Mouse (Mus musculus) 3T3-L1 (cell line): ENCODE measurements at regions not wholly inside any gene's neighbourhood (a gene's known extent, or its start where the extent isn't known, plus 50 kb on each side); places are given as distances from the start of the nearest gene placed in this dataset.
A peak's percentile ranks its signal among the peaks of the same experiment; 100 is the strongest.

Experiments
- DNase-seq: peaks from one replicate; pipeline ENCODE4 v3.0.0-alpha.2; 2015; ENCODE audit warnings: low read depth, low spot score

DNA sequence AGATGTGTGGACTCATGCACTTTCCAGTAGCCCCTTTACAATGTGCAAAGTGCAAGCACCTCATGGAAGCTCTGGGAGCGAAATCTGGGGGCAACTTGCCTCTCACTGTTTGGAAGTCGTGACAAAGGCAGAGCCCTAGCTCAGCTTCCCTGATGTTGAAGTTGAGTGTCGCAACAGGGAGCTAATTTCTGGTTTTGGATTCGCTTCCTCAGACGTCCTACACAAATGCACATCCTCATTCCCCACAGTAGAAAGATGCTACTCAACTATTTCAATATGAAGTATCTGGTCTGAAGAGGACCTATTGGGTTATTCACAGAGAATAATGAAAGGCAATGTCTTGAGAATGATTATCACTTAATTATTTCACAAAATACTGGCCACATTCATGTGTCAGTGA lies 331.3 kb downstream of the Adgrl2 start:
- no peak for DNase-seq

- DNase-seq, result no peak
These were observed 332.0 kb downstream of the Adgrl2 start for GRCm38 (mm10) chr3:148658368-148658767.

GRCm38 (mm10) chr3:148656187-148656586 lies 334.2 kb downstream of the Adgrl2 start:
- DNase-seq, result no peak

GRCm38 (mm10) chr3:148650241-148650640 lies 340.1 kb downstream of the Adgrl2 start:
- no peak for DNase-seq

GRCm38 (mm10) chr3:148644924-148645323 lies 345.4 kb downstream of the Adgrl2 start:
- DNase-seq, result peak; percentile 64

DNA sequence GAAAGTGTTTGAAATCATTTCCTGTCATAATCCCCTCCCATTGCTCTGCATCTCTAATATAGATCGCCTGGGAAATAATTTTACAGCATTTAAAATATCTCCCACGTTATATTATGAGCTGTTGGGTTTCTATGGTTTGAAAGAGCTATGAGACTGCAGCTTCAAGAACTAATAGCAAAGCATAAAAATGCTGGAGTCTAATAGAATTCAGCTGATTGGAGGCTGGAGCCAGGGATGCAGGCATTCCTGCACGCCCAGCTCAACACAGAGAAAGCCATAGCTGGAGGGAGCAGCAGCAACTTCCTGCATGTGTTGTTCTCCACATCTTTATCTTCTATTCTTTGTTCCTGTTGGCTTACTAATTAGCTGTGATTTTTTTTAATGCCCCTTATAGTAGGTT lies 348.8 kb downstream of the Adgrl2 start:
- DNase-seq, result no peak

GRCm38 (mm10) chr3:148640680-148641101 lies 349.7 kb downstream of the Adgrl2 start:
- DNase-seq, result peak; percentile 31

GRCm38 (mm10) chr3:148635101-148635500 lies 355.3 kb downstream of the Adgrl2 start:
- peak; percentile 37 for DNase-seq

DNA sequence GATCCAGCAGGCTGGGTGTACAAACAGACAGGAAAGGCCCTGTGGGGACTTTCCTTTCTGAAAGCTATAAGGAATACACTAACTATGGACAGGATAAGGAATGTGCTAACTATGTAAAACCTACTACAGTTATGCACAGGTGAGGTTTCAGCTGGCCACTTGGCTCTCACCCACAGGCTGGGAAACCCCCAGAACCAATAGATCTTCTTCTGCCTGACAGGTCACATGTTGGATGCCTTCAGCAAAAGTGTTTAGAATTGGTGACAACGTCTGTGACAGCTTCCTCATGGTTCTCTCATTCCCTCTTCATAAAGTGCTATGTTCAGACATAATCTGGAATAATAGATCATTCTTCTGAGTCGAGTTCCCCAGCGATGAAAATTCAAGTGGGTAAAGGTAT lies 356.0 kb downstream of the Adgrl2 start:
- no peak for DNase-seq

- DNase-seq, result no peak
These were observed 357.1 kb downstream of the Adgrl2 start for GRCm38 (mm10) chr3:148633291-148633690.

DNA sequence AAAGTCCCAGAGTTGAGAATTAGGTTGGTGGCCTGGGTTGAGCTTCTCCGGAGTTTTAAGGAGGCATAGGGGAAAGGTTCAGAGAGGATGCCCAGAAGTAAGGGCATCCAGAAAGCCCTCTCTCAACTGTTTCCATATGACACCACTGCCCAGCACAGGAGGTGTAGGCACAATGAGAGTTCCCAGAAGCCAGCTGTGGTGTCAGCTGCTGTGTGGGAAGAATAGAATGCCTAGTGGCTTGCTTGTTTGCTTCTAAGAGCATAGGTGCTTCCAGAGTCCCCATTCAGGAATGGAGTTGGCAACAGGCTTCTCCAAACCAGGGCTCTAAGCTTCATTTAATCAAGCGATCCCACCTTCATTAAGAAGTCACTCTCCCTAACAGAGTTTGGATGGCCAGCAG lies 357.9 kb downstream of the Adgrl2 start:
- DNase-seq, result no peak

DNA sequence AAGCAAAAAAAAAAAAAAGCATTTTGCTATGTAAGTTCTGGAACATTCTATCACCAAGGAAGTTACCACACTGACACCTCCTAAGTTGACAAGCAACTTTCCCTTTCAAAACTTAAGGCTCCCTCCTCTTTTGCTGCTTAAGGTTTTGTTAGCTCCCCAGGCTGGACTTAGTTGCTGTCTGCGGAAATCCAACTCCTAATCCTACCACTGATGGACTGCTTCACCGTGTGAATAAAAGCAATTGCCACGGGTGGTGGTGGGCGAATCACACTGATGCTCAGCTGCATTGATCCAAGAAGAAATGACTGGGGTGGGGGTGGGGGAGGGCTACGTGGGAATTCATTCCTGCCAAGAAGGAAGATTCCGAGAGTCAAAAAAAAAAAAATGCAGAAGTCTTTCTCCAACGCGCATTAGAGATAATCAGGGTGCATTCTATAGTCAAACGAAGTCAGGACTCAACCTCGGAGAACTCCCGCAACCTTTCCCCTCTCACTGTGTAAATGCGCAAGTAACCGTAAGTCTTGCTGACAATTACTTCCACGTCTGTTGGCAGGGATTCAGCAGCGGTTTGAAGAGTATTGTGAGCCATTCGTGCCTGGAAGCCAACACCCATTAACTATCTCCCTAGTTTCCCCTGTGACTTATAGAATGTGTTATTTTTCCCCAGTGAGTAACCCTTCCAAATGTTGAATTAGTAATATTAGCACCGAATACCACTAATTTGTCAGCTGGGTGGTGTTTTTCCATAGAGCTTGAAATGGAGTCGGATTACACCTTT lies 358.8 kb downstream of the Adgrl2 start:
- peak; percentile 36 for DNase-seq

DNA sequence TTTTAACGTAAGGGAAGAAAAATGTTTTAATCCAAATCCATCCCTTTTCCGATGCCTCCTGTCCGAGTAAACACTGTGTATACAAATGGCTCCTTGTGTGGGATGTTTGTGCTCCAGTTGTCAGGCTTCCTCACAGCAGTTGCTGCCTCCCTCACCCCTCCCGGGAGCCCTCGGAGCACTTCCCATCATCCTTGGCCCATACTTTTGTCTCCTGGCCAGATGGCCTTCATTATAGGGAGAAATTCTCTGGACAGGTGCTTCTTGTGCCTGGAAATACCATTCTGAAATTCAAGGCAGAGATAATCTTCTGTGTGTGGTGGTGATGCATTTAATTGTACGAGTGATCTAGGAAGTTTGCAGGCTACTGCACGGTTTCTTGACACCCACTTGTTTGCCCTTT lies 359.5 kb downstream of the Adgrl2 start:
- DNase-seq, result no peak

DNA sequence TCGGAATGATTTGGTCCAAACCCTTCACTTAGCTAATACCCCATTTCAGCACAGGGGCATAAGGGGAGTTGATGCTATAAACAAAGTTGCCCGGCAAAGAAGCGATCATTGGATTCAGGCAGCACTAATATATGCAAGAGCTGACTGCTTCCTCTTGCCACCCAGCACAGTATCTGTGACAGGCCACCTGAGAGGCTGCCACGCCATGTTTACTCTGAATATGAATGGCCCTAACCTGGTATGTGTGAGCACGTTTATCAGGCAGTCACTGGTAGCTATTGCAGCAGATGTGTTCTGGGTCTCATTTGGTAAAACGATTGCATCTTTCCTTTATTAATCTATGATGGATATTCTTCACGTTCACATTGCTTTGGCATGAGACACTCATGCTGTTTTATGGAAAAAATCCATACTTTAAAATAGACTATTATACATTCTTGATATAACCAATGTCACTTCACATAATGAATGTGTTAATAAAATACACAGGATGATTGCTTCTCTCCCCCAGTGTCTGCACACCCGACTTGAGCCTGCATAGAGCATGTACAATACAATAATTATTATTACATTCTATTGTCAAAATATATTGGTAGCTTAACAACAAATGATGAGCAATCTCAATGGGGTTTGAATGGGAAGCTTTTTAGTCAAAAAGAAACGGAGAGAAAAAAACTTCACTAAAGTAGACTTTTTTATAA lies 375.2 kb downstream of the Adgrl2 start:
- no peak for DNase-seq

- no peak for DNase-seq
These were observed 376.9 kb downstream of the Adgrl2 start for GRCm38 (mm10) chr3:148613443-148613842.

DNA sequence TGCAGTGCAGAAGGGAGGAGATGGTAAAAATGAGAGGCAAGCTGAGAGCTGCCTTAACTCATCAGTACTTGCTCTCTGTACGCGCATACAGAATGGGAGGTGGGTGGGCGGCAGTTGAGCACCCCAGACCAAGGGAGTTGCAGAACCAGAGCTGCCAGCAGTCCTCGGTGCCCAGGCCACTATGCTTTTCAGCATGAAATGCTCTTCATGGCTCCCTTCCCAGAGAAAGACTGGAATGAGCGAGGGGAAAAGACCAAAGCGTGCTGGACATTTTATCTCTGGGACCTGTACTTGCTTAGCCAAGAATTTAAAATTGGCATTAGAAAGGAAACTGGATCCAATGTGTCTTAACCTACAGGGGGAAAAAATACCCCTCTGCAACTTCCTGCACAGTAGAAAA lies 387.1 kb downstream of the Adgrl2 start:
- no peak for DNase-seq

GRCm38 (mm10) chr3:148602730-148603255 lies 387.6 kb downstream of the Adgrl2 start:
- no peak for DNase-seq

- peak; percentile 46 for DNase-seq
These were observed 394.8 kb downstream of the Adgrl2 start for GRCm38 (mm10) chr3:148595561-148595960.

GRCm38 (mm10) chr3:148589556-148589955 lies 400.8 kb downstream of the Adgrl2 start:
- DNase-seq, result no peak

GRCm38 (mm10) chr3:148575735-148576134 lies 414.6 kb downstream of the Adgrl2 start:
- peak; percentile 59 for DNase-seq

- DNase-seq, result no peak
These were observed 417.9 kb downstream of the Adgrl2 start for GRCm38 (mm10) chr3:148572493-148572892.

- no peak for DNase-seq
These were observed 425.6 kb downstream of the Adgrl2 start for GRCm38 (mm10) chr3:148564716-148565115.

- no peak for DNase-seq
These were observed 429.1 kb downstream of the Adgrl2 start for GRCm38 (mm10) chr3:148561211-148561610.
